Mouse (Mus musculus) thymus, postnatal 10 days (tissue): Measurements from ENCODE around the gene Myo1b.

ENCODE experiments used
- DNase-seq, 2 experiments: peaks; one replicate each; pipeline ENCODE4 v3.0.0; 2021; ENCODE audit warnings: low spot score in 2 of 2

Myo1b gene

GRCm38 (mm10) chr1:51734721-51735120, 181.2 kb downstream of the Myo1b start:
- no peak for DNase-seq

GRCm38 (mm10) chr1:51729407-51729806, 186.5 kb downstream of the Myo1b start:
- no peak for DNase-seq

GRCm38 (mm10) chr1:51728816-51729215, 187.1 kb downstream of the Myo1b start:
- no peak for DNase-seq

- DNase-seq = no peak
Observed at GRCm38 (mm10) chr1:51719897-51720673, 195.8 kb downstream of the Myo1b start.

- no peak for DNase-seq
Observed at GRCm38 (mm10) chr1:51710831-51711230, 205.0 kb downstream of the Myo1b start.

GRCm38 (mm10) chr1:51706106-51706505, 209.8 kb downstream of the Myo1b start:
- DNase-seq = no peak

GRCm38 (mm10) chr1:51704610-51705009, 211.3 kb downstream of the Myo1b start:
- DNase-seq = no peak
